Mouse (Mus musculus) hindlimb bud, embryonic 11.5 days (tissue): ENCODE results near the gene Marveld1.
A peak's percentile ranks its signal among the peaks of the same experiment; 100 is the strongest.

ENCODE experiments used
- DNase-seq: peaks from one replicate; pipeline ENCODE4 v3.0.0-alpha.2; 2012; ENCODE audit warnings: low read depth, low spot score; ENCODE audit errors: extremely low spot score

Marveld1 gene

GRCm38 (mm10) chr19:42147170-42147768 is at the start of gene Marveld1:
Marveld1 (plus strand) TSS chr19:42147400.
- no peak for DNase-seq

GRCm38 (mm10) chr19:42099406-42099805 is 47.8 kb upstream of the Marveld1 start:
- DNase-seq: no peak

- no peak for DNase-seq
Observed at GRCm38 (mm10) chr19:42104681-42105080, 42.5 kb upstream of the Marveld1 start.

GRCm38 (mm10) chr19:42115783-42116335 is 31.3 kb upstream of the Marveld1 start:
- no peak for DNase-seq

GRCm38 (mm10) chr19:42118142-42118541 is 29.1 kb upstream of the Marveld1 start:
- no peak for DNase-seq

- no peak for DNase-seq
Observed at GRCm38 (mm10) chr19:42118596-42118995, 28.6 kb upstream of the Marveld1 start.

GRCm38 (mm10) chr19:42120451-42120850 is 26.7 kb upstream of the Marveld1 start:
- no peak for DNase-seq

- no peak for DNase-seq
Observed at GRCm38 (mm10) chr19:42124684-42125083, 22.5 kb upstream of the Marveld1 start.

GRCm38 (mm10) chr19:42125501-42126218 is 21.5 kb upstream of the Marveld1 start:
- no peak for DNase-seq

GRCm38 (mm10) chr19:42126219-42126605 is 21.0 kb upstream of the Marveld1 start:
- no peak for DNase-seq

- DNase-seq: no peak
Observed at GRCm38 (mm10) chr19:42127024-42127423, 20.2 kb upstream of the Marveld1 start.

GRCm38 (mm10) chr19:42128052-42128740 is 19.0 kb upstream of the Marveld1 start:
- no peak for DNase-seq

- peak; percentile 93 for DNase-seq
Observed at GRCm38 (mm10) chr19:42128787-42129508, 18.3 kb upstream of the Marveld1 start, which contains the start of gene Avpi1. Avpi1 (minus strand) TSS chr19:42129059.

GRCm38 (mm10) chr19:42129509-42130293 is 17.5 kb upstream of the Marveld1 start:
- no peak for DNase-seq

GRCm38 (mm10) chr19:42130294-42130606 is 16.9 kb upstream of the Marveld1 start:
- DNase-seq: no peak

- no peak for DNase-seq
Observed at GRCm38 (mm10) chr19:42131101-42131500, 16.1 kb upstream of the Marveld1 start.

GRCm38 (mm10) chr19:42135070-42135469 is 12.1 kb upstream of the Marveld1 start:
- no peak for DNase-seq

- DNase-seq: no peak
Observed at GRCm38 (mm10) chr19:42136126-42136525, 11.1 kb upstream of the Marveld1 start.

- DNase-seq: no peak
Observed at GRCm38 (mm10) chr19:42137167-42137672, 10.0 kb upstream of the Marveld1 start.
